21 mouse cellular contexts compared by ENCODE assay signal in the genomic region with DNA sequence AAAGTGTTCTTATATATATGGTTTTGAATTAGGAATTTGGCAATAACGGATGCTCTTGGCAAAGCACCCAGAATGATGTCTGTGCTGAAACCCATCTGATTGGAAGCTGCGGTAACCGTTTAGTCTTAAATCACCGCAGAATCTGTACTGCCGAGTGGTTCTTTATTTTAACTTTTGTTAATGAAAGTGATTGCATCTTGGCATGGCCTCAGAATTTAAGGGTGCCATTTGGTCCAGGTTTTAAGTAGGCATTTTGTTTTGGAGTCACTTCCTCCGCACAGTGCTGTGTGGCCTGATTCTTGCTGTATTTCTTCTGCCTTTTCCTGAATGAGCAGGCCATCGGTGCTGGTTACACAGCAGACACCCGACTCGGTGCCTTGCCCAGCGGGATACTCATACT. TPM values are rescaled to one million over a fixed set of nuclear protein-coding genes. Genes with fewer than 3 reads are reported as not detected.
DNase-seq lines count a peak whose midpoint lies in the region; ATAC-seq and TF ChIP-seq lines count a peak whose summit lies in the region.
"Had no signal": no experiment of that assay in that cellular context is flagged by ENCODE, and none has a peak within 500 bp of the region (broad histone marks: within the 10 kb centered on the region; RNA-seq: fewer than 3 reads in every experiment).

No protein-coding gene starts in this region.

- H3K4me3 ChIP-seq in forebrain, postnatal 0 days (ENCODE audit: low read depth, low read length) = no peak overlapping the region
- H3K4me3 ChIP-seq: heart, embryonic 15.5 days; liver, embryonic 12.5 days; lung, embryonic 15.5 days; midbrain, embryonic 13.5 days; stomach, embryonic 15.5 days had no signal

- H3K36me3 ChIP-seq in forebrain, postnatal 0 days (ENCODE audit: insufficient read depth) = no peaks in the 10 kb centered on the region
- H3K36me3 ChIP-seq: heart, embryonic 15.5 days; lung, embryonic 15.5 days; midbrain, embryonic 13.5 days had no signal

- 53% methylated on average over 10 of the region's 10 CpGs for WGBS in forebrain, postnatal 0 days

- no peaks in the 10 kb centered on the region for H3K9me3 ChIP-seq in forebrain, postnatal 0 days (ENCODE audit: low read length)
- H3K9me3 ChIP-seq: heart, embryonic 15.5 days; liver, embryonic 12.5 days; lung, embryonic 15.5 days; stomach, embryonic 15.5 days had no signal

- no peak overlapping the region for H3K27ac ChIP-seq in forebrain, postnatal 0 days (ENCODE audit: low read depth, low read length)
- H3K27ac ChIP-seq: heart, embryonic 15.5 days; liver, embryonic 12.5 days; lung, embryonic 15.5 days; midbrain, embryonic 13.5 days; stomach, embryonic 15.5 days had no signal

- peak; percentile 50 for ATAC-seq in forebrain, postnatal 0 days
- ATAC-seq: inflammation-experienced regulatory T-cells, adult 6 months; liver, embryonic 12.5 days; midbrain, embryonic 13.5 days had no signal

- H3K9ac ChIP-seq in forebrain, postnatal 0 days = no peak overlapping the region
- H3K9ac ChIP-seq: heart, embryonic 15.5 days; liver, embryonic 12.5 days; lung, embryonic 15.5 days; midbrain, embryonic 13.5 days; stomach, embryonic 15.5 days had no signal

- no peak for TF ChIP-seq CTCF in brain, embryonic 14.5 days (IDR thresholded peaks at IDR 0.05; ENCODE audit: borderline replicate concordance, extremely low read depth, insufficient read depth, insufficient read length)
- no peak for TF ChIP-seq CTCF in forebrain, postnatal 0 days (IDR thresholded peaks at IDR 0.05; ENCODE audit: low read depth)

- no peaks in the 10 kb centered on the region for H3K27me3 ChIP-seq in forebrain, postnatal 0 days (ENCODE audit: insufficient read depth, low read length)
- H3K27me3 ChIP-seq: heart, embryonic 15.5 days; liver, embryonic 12.5 days; lung, embryonic 15.5 days; midbrain, embryonic 13.5 days; stomach, embryonic 15.5 days had no signal

- no peaks in the 10 kb centered on the region for H3K4me1 ChIP-seq in forebrain, postnatal 0 days (ENCODE audit: insufficient read depth)
- H3K4me1 ChIP-seq: heart, embryonic 15.5 days; liver, embryonic 12.5 days; lung, embryonic 15.5 days; midbrain, embryonic 13.5 days; stomach, embryonic 15.5 days had no signal

- TF ChIP-seq POLR2A in brain, embryonic 14.5 days (IDR thresholded peaks at IDR 0.05; ENCODE audit: borderline replicate concordance, extremely low read depth, insufficient read depth, insufficient read length, poor library complexity, severe bottlenecking) = no peak

- H3K4me2 ChIP-seq in forebrain, postnatal 0 days (ENCODE audit: low read depth) = no peak overlapping the region
- H3K4me2 ChIP-seq: heart, embryonic 15.5 days; liver, embryonic 12.5 days; lung, embryonic 15.5 days; midbrain, embryonic 13.5 days; stomach, embryonic 15.5 days had no signal

- DNase-seq in layer of hippocampus, adult 18-20 months (ENCODE audit: low spot score in 2 of 2) = peak; percentile 21 to 71
- DNase-seq in layer of hippocampus, postnatal 25 days (ENCODE audit: extremely low spot score in 1 of 2, low spot score in 1 of 2) = no peak
- DNase-seq in brain, embryonic 14.5 days (ENCODE audit: low read depth) = peak; percentile 68
- peak; percentile 79 for DNase-seq in forebrain, postnatal 0 days
- DNase-seq in right cerebral cortex, postnatal 10 days (ENCODE audit: low spot score in 2 of 2) = peak; percentile 42 to 47
- no peak for DNase-seq in testis, postnatal 10 days (ENCODE audit: low spot score)
- no peak for DNase-seq in spleen, postnatal 10 days (ENCODE audit: low spot score in 2 of 2)
- DNase-seq: adrenal gland, adult 2 months; cerebellum, adult 11-12 months; cerebellum, postnatal 36 days; gastrocnemius, postnatal 10 days; heart, adult 18-20 months; kidney, adult 8-10 months; kidney, postnatal 4 days; spleen, adult 18-20 months had no signal

RNA-seq across cellular contexts. Expression of gene Dctd, which starts 47.6 kb away (rescaled TPM):
- total RNA-seq in layer of hippocampus, adult 18-20 months (2021) = 1 to 10 TPM; 6.3 to 6.9 TPM
- 1 to 10 TPM; 6.2 to 6.8 TPM for total RNA-seq in layer of hippocampus, postnatal 25 days (2021)
- 18.6 and 21.8 TPM in 2 replicates for polyA plus RNA-seq in brain, embryonic 14.5 days (2012; rRNA removed)
- total RNA-seq in forebrain, postnatal 0 days (2014; rRNA removed) = 21.5 and 26.2 TPM in 2 replicates
- polyA plus RNA-seq in forebrain, postnatal 0 days (2015; fragmentation: Nextera tagmentation; extraction: Ambion mirVana) = 13.4 and 13.9 TPM in 2 replicates

Comparison
In these comparisons a context has a peak if more than half of its experiments do, and no peak if none do; other contexts are left out.
1. DNase-seq: peak in layer of hippocampus, adult 18-20 months (2 of 2), brain, embryonic 14.5 days (single experiment), forebrain, postnatal 0 days (single experiment) and right cerebral cortex, postnatal 10 days (2 of 2); none in layer of hippocampus, postnatal 25 days (0 of 2), testis, postnatal 10 days (single experiment) and spleen, postnatal 10 days (0 of 2).